Mouse (Mus musculus) hindbrain, embryonic 13.5 days (tissue): Measurements from ENCODE around the gene Cxcl13. TPM values are rescaled to one million over a fixed set of nuclear protein-coding genes. Genes with fewer than 3 reads are reported as not detected.
"Not testable (repeated sequence)": the region's sequence is repeated elsewhere in the genome, so short reads cannot be mapped to it uniquely, and the experiment has no call there.

Source experiments
- ATAC-seq: fragments of 200-750 bp; cut with Nextera tagmentation; 2 replicates; pipeline ENCODE4 v1.8.0; 2017; ENCODE audit warnings: moderate TSS enrichment; ENCODE audit not compliant: low FRiP score
- H3K27ac ChIP-seq: fragments of 300-500 bp; sonication (generic); 2 replicates; pipeline ENCODE4 v1.5.1; 2015; ENCODE audit warnings: inconsistent platforms, mild to moderate bottlenecking, moderate library complexity
- H3K27me3 ChIP-seq: fragments of 300-500 bp; sonication (generic); 2 replicates; pipeline ENCODE4 v1.6.1; 2015; ENCODE audit warnings: mild to moderate bottlenecking, inconsistent platforms
- H3K36me3 ChIP-seq: fragments of 300-500 bp; sonication (generic); 2 replicates; pipeline ENCODE4 v1.6.1; 2015; ENCODE audit warnings: mild to moderate bottlenecking, inconsistent platforms
- H3K4me1 ChIP-seq: fragments of 300-500 bp; sonication (generic); replicated peaks from 2 replicates; pipeline ENCODE4 v1.6.1; 2015; ENCODE audit warnings: inconsistent platforms
- H3K4me2 ChIP-seq: fragments of 300-500 bp; sonication (generic); 2 replicates; pipeline ENCODE4 v1.6.1; 2015; ENCODE audit warnings: inconsistent platforms, mild to moderate bottlenecking, moderate library complexity
- H3K4me3 ChIP-seq: fragments of 300-500 bp; sonication (generic); 2 replicates; pipeline ENCODE4 v1.5.1; 2015; ENCODE audit warnings: mild to moderate bottlenecking, inconsistent platforms
- H3K9ac ChIP-seq: fragments of 300-500 bp; sonication (generic); 2 replicates; pipeline ENCODE4 v1.6.1; 2015; ENCODE audit warnings: mild to moderate bottlenecking, inconsistent platforms
- H3K9me3 ChIP-seq: fragments of 300-500 bp; sonication (generic); 2 replicates; pipeline ENCODE4 v1.6.1; 2016; ENCODE audit warnings: inconsistent platforms
- WGBS: fragments of 180-500 bp; shearing (Covaris S2); methylation state at CpG from one replicate; pipeline ENCODE4 v1.1.7; 2015; 5-methylcytosine and 5-hydroxymethylcytosine counted together
- polyA plus RNA-seq: library from polyadenylated mRNA; unstranded; fragments of >200 nt; fragmentation: Nextera tagmentation; extraction: Ambion mirVana; gene quantifications from 2 replicates; pipeline ENCODE4 v1.2.1, GENCODE M21; 2015

Gene Cxcl13
- polyA plus RNA-seq, 1 experiment from 2014 or later: 0.14 TPM

DNA sequence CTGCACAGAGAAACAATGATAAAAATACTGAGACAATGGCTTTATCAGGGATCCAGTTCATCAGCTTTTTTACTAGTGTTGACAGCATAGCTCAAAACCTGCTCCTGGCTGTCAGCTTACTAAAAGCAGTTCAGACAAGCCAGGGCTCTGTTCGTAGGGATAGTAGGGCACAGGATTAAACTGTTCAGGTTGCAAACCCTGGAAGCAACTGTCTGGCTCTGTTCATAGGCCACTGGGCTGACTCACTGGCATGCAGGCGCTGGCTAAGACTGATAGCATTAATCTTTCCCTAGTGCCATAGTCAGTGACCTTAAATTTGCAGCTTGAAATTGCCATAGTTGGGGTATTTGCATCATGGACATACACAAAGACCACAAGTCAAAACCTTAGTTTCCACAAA is 10.4 kb upstream of the Cxcl13 start:
- Histone ChIP-seq H3K9ac (no peak overlapping the region), H3K9me3 (no peaks in the 10 kb centered on the region), H3K4me2 (no peak overlapping the region), H3K36me3 (no peaks in the 10 kb centered on the region), H3K4me1 (no peaks in the 10 kb centered on the region), H3K4me3 (no peak overlapping the region), H3K27ac (no peak overlapping the region), H3K27me3 (no peaks in the 10 kb centered on the region)
- ATAC-seq: no peak
- WGBS: 84% methylated on average over 2 of the region's 2 CpGs

DNA sequence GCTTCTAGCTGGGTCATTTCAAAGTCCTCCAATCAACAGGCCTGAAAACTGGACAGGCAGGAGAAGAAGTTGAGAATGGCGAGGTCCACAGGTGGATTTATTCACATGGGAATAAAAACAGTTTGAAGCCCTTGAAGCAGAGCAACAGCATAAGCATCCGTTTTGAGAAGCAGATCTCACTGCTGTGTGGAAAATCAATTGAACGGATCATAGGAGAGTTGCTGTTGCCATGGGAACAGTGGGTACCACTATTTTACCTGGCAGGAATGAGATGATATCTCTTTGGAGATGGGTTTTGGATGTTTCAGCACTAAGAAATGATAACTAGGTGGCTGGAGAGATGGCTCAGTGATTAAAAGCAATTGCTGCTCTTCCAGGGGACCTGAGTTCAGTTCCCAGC is 8.1 kb upstream of the Cxcl13 start:
- H3K9me3 ChIP-seq: no peaks in the 10 kb centered on the region
- H3K27me3 ChIP-seq: no peaks in the 10 kb centered on the region
- no peak overlapping the region for H3K9ac ChIP-seq
- WGBS: 79% methylated on average over 3 of the region's 3 CpGs
- no peaks in the 10 kb centered on the region for H3K36me3 ChIP-seq
- H3K4me3 ChIP-seq: no peak overlapping the region
- H3K27ac ChIP-seq: no peak overlapping the region
- H3K4me1 ChIP-seq: no peaks in the 10 kb centered on the region
- no peak for ATAC-seq
- H3K4me2 ChIP-seq: no peak overlapping the region

DNA sequence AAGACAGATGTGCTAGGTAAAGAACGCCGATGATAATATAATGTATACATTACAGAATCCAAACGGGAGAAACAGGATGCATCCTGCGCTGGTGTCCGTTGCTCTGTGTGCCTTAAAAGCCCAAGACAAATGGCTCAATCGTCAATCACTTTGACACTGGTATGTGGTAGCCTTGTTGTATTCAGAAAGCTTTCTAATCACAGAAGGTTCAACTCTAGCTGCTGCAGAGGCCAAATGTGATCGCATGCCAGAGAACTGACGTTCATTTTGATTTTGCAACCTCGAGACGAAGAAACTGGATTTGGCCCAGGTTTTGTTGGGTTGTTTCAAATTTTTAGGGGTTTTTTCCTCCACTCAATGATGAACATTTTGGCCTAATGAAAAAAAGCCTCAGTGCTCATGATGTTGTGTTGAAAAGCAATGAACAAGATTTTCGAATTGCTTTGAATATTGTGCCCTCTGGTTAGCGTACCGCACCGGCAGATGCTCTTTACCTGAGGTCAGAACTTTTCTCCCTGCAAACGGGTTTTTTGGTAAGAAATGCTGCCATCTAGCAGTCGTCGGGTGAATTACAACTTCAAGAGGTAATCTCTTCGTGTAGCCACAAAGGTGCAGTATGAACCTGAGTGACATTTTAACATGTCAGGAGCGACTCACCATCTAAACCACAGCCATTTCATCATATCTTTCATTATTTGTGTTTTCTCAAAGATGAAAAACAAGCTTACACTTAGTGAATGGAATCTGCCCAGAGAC is 6.6 kb upstream of the Cxcl13 start:
- Histone ChIP-seq H3K27me3 (no peaks in the 10 kb centered on the region), H3K9ac (no peak overlapping the region), H3K36me3 (no peaks in the 10 kb centered on the region), H3K27ac (no peak overlapping the region), H3K4me1 (no peaks in the 10 kb centered on the region), H3K4me2 (no peak overlapping the region), H3K4me3 (no peak overlapping the region), H3K9me3 (no peaks in the 10 kb centered on the region)
- 0 out of 2 replicates have a peak, but pooled peaks have one; percentile 32 for ATAC-seq
- 36% methylated on average over 19 of the region's 19 CpGs for WGBS

DNA sequence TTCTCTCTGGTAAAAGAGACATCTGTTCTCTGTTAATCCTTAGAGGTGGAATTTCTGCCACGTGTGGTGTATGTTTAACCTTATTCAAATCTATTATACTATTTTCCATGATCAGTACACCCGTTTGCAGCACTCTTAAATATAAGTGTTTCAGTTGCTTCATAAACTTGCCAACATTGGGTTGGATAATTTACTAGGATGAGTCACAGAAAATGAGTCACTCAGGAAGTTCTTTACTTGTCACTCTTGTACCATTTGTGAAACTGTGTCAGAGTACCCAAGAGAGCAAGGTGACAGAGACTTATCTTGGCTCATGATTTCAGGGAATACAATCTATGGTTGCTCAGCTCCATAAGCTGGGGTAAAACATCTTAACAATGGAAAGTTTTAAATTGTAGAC is 8.2 kb downstream of the Cxcl13 start:
- H3K36me3 ChIP-seq: no peaks in the 10 kb centered on the region
- no peak overlapping the region for H3K9ac ChIP-seq
- H3K4me2 ChIP-seq: no peak overlapping the region
- no peaks in the 10 kb centered on the region for H3K9me3 ChIP-seq
- H3K4me3 ChIP-seq: no peak overlapping the region
- H3K4me1 ChIP-seq: no peaks in the 10 kb centered on the region
- H3K27me3 ChIP-seq: no peaks in the 10 kb centered on the region
- 79% methylated on average over 2 of the region's 2 CpGs for WGBS
- H3K27ac ChIP-seq: no peak overlapping the region
- ATAC-seq: no peak

DNA sequence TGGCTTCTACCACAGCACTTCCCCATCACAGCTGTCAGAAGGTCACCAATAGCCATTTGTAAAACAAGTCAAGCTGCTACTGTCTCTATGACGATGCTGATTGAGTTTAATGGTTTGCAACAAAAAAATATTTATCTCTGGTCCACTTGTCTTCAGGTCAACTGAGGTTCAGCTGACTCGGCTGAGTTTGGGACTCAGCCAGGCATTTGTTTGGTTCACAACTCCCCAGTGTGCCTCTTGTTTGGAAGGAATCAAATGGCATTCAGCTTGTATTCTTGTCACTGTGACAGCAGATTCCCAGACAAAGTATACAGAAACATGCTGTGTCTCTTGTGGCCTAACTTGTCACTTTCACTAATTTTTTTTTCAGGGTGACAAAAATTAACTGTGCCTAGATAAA is 9.9 kb downstream of the Cxcl13 start:
- H3K36me3 ChIP-seq: no peaks in the 10 kb centered on the region
- no peak overlapping the region for H3K27ac ChIP-seq
- 31% methylated on average over 2 of the region's 2 CpGs for WGBS
- no peaks in the 10 kb centered on the region for H3K4me1 ChIP-seq
- no peak for ATAC-seq
- H3K4me3 ChIP-seq: no peak overlapping the region
- no peaks in the 10 kb centered on the region for H3K9me3 ChIP-seq
- no peak overlapping the region for H3K4me2 ChIP-seq
- H3K27me3 ChIP-seq: no peaks in the 10 kb centered on the region
- H3K9ac ChIP-seq: no peak overlapping the region

DNA sequence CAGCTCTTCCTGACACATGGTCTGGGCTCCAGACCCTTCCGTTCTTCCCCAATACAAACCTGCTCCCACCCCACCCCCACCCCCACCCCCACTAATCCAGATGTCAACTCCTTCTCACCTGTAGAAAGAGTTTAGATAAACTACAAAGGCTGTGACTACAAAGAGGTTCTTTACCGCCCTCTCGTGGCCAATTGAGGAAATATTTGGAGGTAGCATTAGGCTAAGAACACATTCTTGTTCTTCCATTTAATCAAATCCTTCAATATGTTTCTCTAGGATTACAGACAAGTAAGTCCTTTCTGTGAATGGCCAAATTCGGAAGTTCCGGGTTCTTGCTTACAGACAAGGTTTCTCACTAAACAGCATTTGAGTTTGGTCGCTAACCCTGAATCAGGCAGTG is 14.1 kb downstream of the Cxcl13 start:
- no peak overlapping the region for H3K4me3 ChIP-seq
- no peaks in the 10 kb centered on the region for H3K9me3 ChIP-seq
- no peak for ATAC-seq
- no peaks in the 10 kb centered on the region for H3K27me3 ChIP-seq
- H3K4me1 ChIP-seq: no peaks in the 10 kb centered on the region
- no peak overlapping the region for H3K9ac ChIP-seq
- no peak overlapping the region for H3K4me2 ChIP-seq
- no peak overlapping the region for H3K27ac ChIP-seq
- WGBS: 44% methylated on average over 6 of the region's 6 CpGs
- no peaks in the 10 kb centered on the region for H3K36me3 ChIP-seq

DNA sequence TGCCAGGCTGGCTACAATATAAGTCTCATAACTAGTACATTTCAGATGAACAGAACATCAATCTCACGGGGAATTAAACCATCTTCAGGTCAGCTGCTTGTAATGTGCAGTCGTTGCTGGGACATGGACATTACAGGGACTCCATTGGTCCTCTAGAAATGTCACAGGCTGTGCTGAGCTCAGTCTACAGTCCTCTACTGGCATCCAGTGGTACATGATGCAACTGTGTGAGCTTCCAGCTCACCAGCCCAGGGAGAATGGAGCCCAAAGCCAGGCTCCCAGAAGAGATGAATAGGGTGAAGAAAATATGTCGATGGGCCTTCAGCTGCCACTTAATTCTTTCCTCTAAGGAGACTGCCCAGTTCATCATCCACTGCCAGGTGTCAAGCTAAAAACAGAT is 15.5 kb downstream of the Cxcl13 start:
- Histone ChIP-seq H3K9ac (no peak overlapping the region), H3K27me3 (no peaks in the 10 kb centered on the region), H3K4me3 (no peak overlapping the region), H3K4me2 (no peak overlapping the region), H3K9me3 (no peaks in the 10 kb centered on the region), H3K36me3 (no peaks in the 10 kb centered on the region), H3K4me1 (no peaks in the 10 kb centered on the region; the same call in 1 of the 2 replicates), H3K27ac (no peak overlapping the region)
- WGBS: 75% methylated on average over 3 of the region's 3 CpGs
- ATAC-seq: no peak

DNA sequence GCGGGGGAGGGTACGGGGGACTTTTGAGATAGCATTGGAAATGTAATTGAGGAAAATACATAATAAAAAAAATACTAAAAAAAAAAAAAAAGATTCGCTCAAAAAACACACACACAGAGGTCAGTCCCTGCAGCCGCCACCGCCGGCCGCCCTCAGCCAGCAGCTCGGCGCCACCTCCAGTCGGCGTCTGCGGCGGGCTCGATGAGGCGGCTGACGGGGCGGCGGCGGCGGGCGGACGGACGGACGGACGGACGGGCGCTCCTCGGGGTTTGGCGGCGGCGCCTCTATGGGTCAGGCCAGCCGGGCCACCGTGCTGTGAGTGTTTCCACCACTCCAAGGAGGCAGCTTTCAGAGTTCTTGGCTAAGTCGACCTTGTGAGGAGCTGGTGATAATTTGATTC is 17.1 kb downstream of the Cxcl13 start:
- Histone ChIP-seq H3K4me3 (0 out of 2 replicates have a peak overlapping the region, but pooled peaks have one; percentile 10), H3K4me2 (peak overlapping the region; percentile 40)
- not testable (repeated sequence) for H3K9ac ChIP-seq, H3K36me3 ChIP-seq, H3K27ac ChIP-seq, H3K27me3 ChIP-seq, ATAC-seq, H3K4me1 ChIP-seq, H3K9me3 ChIP-seq
- 30% methylated on average over 28 of the region's 34 CpGs for WGBS

DNA sequence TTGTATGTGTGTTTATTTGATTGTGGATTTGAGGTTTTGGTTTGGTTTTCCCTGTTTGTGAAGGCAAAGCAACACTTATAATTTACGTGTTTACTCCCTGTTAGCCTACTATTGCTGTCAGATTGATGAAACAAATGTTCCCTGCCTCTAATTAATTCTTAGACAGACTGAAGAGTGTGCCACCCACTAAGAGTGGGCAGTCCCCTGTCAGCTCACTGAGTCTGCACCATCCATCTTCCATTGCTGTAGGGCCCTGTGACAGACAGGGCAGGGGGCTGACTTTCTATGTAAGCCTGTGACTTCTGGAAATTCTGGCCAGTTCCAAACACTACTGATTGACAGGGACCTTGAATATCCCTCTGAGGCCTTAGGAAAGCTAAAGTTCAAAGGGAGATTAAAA is 19.5 kb downstream of the Cxcl13 start:
- WGBS: 36% methylated on average over 1 of the region's 1 CpGs
- no peak for ATAC-seq

DNA sequence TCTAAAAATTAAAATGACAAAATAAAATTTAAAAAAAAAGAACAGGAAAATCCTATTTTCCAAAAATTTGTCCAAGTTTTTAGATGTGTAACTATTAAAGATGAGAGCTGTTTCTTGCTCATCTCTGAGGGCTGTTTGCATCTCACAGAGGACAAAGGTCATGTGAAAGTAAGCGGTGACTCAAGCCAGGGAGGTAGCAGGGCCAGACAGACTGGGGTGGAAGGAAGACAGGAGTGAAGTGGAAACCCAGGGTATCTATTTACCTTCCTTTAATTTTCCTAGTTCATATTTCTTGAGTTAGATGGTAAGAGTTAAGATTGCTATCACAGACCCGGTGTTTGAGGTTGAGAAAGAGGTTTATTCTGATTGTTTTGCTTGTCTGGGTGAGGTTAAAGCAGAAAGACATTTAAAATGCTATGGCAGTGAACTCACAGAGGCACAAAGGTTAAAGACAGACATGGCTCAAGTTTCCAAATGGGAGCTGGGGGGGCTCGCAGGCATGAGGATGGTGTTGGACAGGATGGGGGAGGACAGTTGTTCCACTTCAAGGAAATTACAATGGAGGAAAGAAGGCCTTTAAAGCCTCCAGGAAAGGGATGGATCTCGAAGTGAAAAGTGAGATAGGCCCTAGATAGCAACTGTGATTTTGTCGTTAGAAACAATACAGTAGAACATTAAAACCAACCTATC is 27.2 kb downstream of the Cxcl13 start:
- ATAC-seq: no peak
- Histone ChIP-seq H3K4me3 (no peak overlapping the region), H3K9ac (no peak overlapping the region), H3K36me3 (no peaks in the 10 kb centered on the region), H3K4me2 (no peak overlapping the region), H3K27ac (no peak overlapping the region), H3K27me3 (no peaks in the 10 kb centered on the region), H3K4me1 (no peaks in the 10 kb centered on the region), H3K9me3 (no peaks in the 10 kb centered on the region)
- WGBS: 79% methylated on average over 5 of the region's 5 CpGs

More for the DNA sequence above, 19.5 kb downstream of the Cxcl13 start:
- Histone ChIP-seq H3K27me3 (no peaks in the 10 kb centered on the region), H3K36me3 (no peaks in the 10 kb centered on the region), H3K4me2 (no peak overlapping the region), H3K27ac (no peak overlapping the region), H3K9ac (no peak overlapping the region), H3K4me1 (no peaks in the 10 kb centered on the region; the same call in 1 of the 2 replicates), H3K9me3 (no peaks in the 10 kb centered on the region), H3K4me3 (no peak overlapping the region)

DNA sequence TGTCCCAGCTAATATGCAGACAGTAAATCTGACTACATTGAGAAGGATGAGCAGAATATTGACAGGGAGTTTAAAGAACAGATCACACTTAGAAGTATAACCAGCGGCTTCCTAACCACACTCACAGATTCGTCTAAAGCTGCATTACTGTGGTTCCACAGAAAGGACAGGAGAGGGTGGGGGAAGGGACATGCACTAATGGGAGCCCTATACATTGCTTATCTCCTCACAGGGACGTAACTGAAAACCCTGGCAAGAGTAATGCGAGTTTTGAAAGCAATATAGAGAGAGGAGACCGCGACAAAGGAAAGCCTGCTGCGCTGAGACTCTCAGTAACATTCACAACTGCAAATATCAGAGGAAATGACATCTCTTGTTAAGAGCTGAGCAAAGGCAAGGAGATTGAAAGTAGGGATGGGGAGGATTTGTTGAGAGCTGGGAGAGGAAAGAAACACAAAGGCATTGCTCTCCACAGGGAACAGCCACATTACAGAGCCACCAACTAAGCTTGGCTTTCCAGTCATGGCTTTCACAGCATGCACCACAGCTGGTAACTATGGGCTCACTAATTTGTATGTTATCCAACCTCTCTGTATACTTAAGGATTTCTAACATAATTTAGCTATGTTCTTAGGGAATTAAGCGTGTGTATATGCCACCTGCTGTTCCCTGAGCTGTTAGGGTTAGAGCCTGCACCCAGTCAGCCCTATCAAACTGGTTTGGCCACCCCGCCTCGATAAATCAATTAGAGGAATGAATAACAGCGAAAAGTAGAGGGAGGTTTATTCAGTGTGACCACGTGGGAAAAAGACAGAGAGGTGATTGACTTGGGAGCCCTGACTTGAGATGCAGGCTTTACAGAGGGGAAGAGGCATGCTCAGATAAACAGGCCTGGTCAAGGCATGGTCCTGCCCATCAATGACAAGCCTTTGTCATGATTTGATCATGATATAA is 34.9 kb downstream of the Cxcl13 start:
- no peaks in the 10 kb centered on the region for H3K36me3 ChIP-seq
- peak overlapping the region; percentile 35 for H3K27ac ChIP-seq
- 10% methylated on average over 12 of the region's 12 CpGs for WGBS
- H3K27me3 ChIP-seq: no peaks in the 10 kb centered on the region
- peak overlapping the region; percentile 30 for H3K4me2 ChIP-seq
- no peak overlapping the region for H3K4me3 ChIP-seq
- H3K9ac ChIP-seq: no peak overlapping the region; the same call in 1 of the 2 replicates
- H3K4me1 ChIP-seq: peaks cover 11% of the 10 kb centered on the region
- ATAC-seq: peak; percentile 85
- no peaks in the 10 kb centered on the region for H3K9me3 ChIP-seq

DNA sequence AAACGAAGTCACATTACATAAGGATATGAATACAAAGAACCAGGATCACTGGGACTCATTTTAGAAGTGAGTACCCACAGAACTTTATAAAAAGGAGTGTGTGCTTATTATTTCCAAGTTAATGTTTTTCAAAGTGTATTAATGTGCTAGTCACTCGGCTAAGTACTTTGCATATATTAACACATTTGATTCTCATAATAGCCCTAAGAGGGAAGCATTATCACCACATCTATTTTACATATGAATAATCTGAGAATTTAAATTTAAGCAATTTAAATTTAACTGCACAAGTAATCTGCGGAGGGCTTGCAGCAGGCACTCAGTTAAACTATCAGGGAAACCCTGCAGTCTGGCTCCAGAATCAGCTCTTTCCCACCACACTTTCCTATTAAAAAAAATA is 40.5 kb downstream of the Cxcl13 start:
- Histone ChIP-seq H3K27me3 (no peaks in the 10 kb centered on the region), H3K36me3 (no peaks in the 10 kb centered on the region), H3K4me1 (no peaks in the 10 kb centered on the region), H3K27ac (no peak overlapping the region), H3K4me3 (no peak overlapping the region), H3K9me3 (no peaks in the 10 kb centered on the region), H3K9ac (no peak overlapping the region), H3K4me2 (no peak overlapping the region)
- 53% methylated on average over 3 of the region's 3 CpGs for WGBS
- ATAC-seq: no peak
